Mouse (Mus musculus) olfactory bulb, adult 2 months (tissue): ENCODE data around the gene Il11ra1.
"Not testable (repeated sequence)": the region's sequence is repeated elsewhere in the genome, so short reads cannot be mapped to it uniquely, and the experiment has no call there.

Experiments used
- CTCF ChIP-seq: fragments of 200-500 bp; IDR thresholded peaks from 2 replicates; pipeline ENCODE4 v1.5.1; 2012; ENCODE audit warnings: low read depth, mild to moderate bottlenecking, low read length, moderate library complexity; ENCODE audit not compliant: insufficient read depth
- POLR2A ChIP-seq: fragments of 200-500 bp; IDR thresholded peaks from 2 replicates; pipeline ENCODE4 v1.6.1; 2012; ENCODE audit warnings: mild to moderate bottlenecking, low read depth, low read length, moderate library complexity; ENCODE audit not compliant: insufficient read depth

DNA sequence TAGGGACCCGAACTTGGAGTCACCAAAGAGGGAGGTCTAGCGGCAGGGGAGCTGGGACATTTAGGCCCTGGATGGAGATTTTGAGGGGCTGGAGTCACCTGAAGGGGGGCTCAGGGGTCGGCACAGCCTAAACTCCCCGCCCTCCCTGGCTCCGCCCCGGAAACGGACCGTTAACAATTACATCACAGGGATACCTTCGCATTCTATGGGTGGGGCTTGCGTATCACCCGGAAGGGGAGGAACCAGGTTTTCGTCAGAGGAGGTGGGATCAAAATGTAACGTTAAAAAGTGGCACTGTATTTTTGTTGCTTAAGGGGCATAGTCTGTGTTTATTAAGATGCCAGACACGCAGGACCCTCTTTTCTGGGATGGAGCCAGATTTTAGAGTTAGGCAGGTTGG is 74.2 kb downstream of the Il11ra1 start, which contains the start of gene Ccl27a:
- not testable (repeated sequence) for TF ChIP-seq POLR2A, CTCF
